In genomic region chr2:166029232-166029631, GRCm38 (mm10) we compare ENCODE assay signal across 11 mouse cellular contexts. TPM values are rescaled to one million over a fixed set of nuclear protein-coding genes. Genes with fewer than 3 reads are reported as not detected.
DNase-seq lines count a peak whose midpoint lies in the region; ATAC-seq and TF ChIP-seq lines count a peak whose summit lies in the region.
"Had no signal": no experiment of that assay in that cellular context is flagged by ENCODE, and none has a peak within 500 bp of the region (broad histone marks: within the 10 kb centered on the region; RNA-seq: fewer than 3 reads in every experiment).

No protein-coding gene starts in this region.

- H3K4me1 ChIP-seq in hindbrain, embryonic 13.5 days (replicated peaks) = peaks cover 27% of the 10 kb centered on the region
- peaks cover 8% of the 10 kb centered on the region; the same call in 1 of the 2 replicates for H3K4me1 ChIP-seq in hindbrain, embryonic 11.5 days (replicated peaks; ENCODE audit: control insufficient read depth, insufficient read depth, low read length)
- peaks cover 34% of the 10 kb centered on the region for H3K4me1 ChIP-seq in midbrain, embryonic 13.5 days (replicated peaks)
- H3K4me1 ChIP-seq in midbrain, embryonic 11.5 days (ENCODE audit: control insufficient read depth, insufficient read depth, low read length) = peaks cover 21% of the 10 kb centered on the region

- TF ChIP-seq POLR2A in myocyte (IDR thresholded peaks at IDR 0.05; ENCODE audit: insufficient read length, low read depth) = no peak

- H3K9ac ChIP-seq in hindbrain, embryonic 13.5 days = no peak overlapping the region
- H3K9ac ChIP-seq in hindbrain, embryonic 11.5 days (ENCODE audit: low read depth, low read length) = no peak overlapping the region
- H3K9ac ChIP-seq in midbrain, embryonic 13.5 days (replicated peaks) = no peak overlapping the region
- no peak overlapping the region for H3K9ac ChIP-seq in midbrain, embryonic 11.5 days (ENCODE audit: low read length)

- 40% methylated on average over 4 of the region's 4 CpGs for WGBS in hindbrain, embryonic 13.5 days
- 58% methylated on average over 4 of the region's 4 CpGs for WGBS in hindbrain, embryonic 11.5 days
- 57% methylated on average over 4 of the region's 4 CpGs for WGBS in midbrain, embryonic 13.5 days
- WGBS in midbrain, embryonic 11.5 days = 73% methylated on average over 4 of the region's 4 CpGs

- H3K4me3 ChIP-seq in hindbrain, embryonic 13.5 days = no peak overlapping the region
- H3K4me3 ChIP-seq in hindbrain, embryonic 11.5 days (ENCODE audit: low read depth, low read length) = no peak overlapping the region
- no peak overlapping the region for H3K4me3 ChIP-seq in midbrain, embryonic 13.5 days (replicated peaks)
- no peak overlapping the region for H3K4me3 ChIP-seq in midbrain, embryonic 11.5 days (ENCODE audit: low read depth, low read length)
- H3K4me3 ChIP-seq in myocyte = no peak overlapping the region

- H3K9me3 ChIP-seq in hindbrain, embryonic 13.5 days = no peaks in the 10 kb centered on the region
- no peaks in the 10 kb centered on the region for H3K9me3 ChIP-seq in hindbrain, embryonic 11.5 days (ENCODE audit: control insufficient read depth, low read length)
- no peaks in the 10 kb centered on the region for H3K9me3 ChIP-seq in midbrain, embryonic 13.5 days
- H3K9me3 ChIP-seq in midbrain, embryonic 11.5 days (ENCODE audit: control insufficient read depth, low read length) = no peaks in the 10 kb centered on the region
- H3K9me3 ChIP-seq: G1E had no signal

- H3ac ChIP-seq in myocyte (ENCODE audit: control insufficient read depth, insufficient read length) = no peak overlapping the region

- H3K4me2 ChIP-seq in hindbrain, embryonic 13.5 days = no peak overlapping the region
- no peak overlapping the region for H3K4me2 ChIP-seq in hindbrain, embryonic 11.5 days (replicated peaks; ENCODE audit: low read depth, low read length)
- H3K4me2 ChIP-seq in midbrain, embryonic 13.5 days (replicated peaks) = no peak overlapping the region
- no peak overlapping the region for H3K4me2 ChIP-seq in midbrain, embryonic 11.5 days
- H3K4me2 ChIP-seq in myocyte (ENCODE audit: low read depth) = peak overlapping the region; percentile 5

- H3K27me3 ChIP-seq in hindbrain, embryonic 13.5 days = no peaks in the 10 kb centered on the region
- H3K27me3 ChIP-seq in hindbrain, embryonic 11.5 days (ENCODE audit: control insufficient read depth, insufficient read depth, low read length) = no peaks in the 10 kb centered on the region
- H3K27me3 ChIP-seq in midbrain, embryonic 13.5 days = no peaks in the 10 kb centered on the region
- H3K27me3 ChIP-seq in midbrain, embryonic 11.5 days (ENCODE audit: control insufficient read depth, insufficient read depth, low read length) = no peaks in the 10 kb centered on the region
- no peaks in the 10 kb centered on the region for H3K27me3 ChIP-seq in myocyte (ENCODE audit: control insufficient read depth, insufficient read depth, insufficient read length)

- no peaks in the 10 kb centered on the region for H3K36me3 ChIP-seq in hindbrain, embryonic 13.5 days
- H3K36me3 ChIP-seq in hindbrain, embryonic 11.5 days (ENCODE audit: control insufficient read depth, insufficient read depth, low read length) = no peaks in the 10 kb centered on the region
- H3K36me3 ChIP-seq in midbrain, embryonic 13.5 days = no peaks in the 10 kb centered on the region
- no peaks in the 10 kb centered on the region for H3K36me3 ChIP-seq in midbrain, embryonic 11.5 days (ENCODE audit: control insufficient read depth, insufficient read depth, low read length)
- no peaks in the 10 kb centered on the region for H3K36me3 ChIP-seq in myocyte (ENCODE audit: control insufficient read depth, insufficient read depth)
- H3K36me3 ChIP-seq: G1E had no signal

- peaks cover 28% of the 10 kb centered on the region for H3K79me2 ChIP-seq in myocyte (ENCODE audit: control insufficient read depth, insufficient read depth)

- peak; percentile 29 for DNase-seq in embryo, embryonic 10.5 days (ENCODE audit: low spot score)
- DNase-seq in embryo, embryonic 10 days (ENCODE audit: low spot score) = no peak
- no peak for DNase-seq in hindbrain, embryonic 11.5 days (ENCODE audit: low spot score)
- no peak for DNase-seq in midbrain, embryonic 11.5 days (ENCODE audit: low spot score, missing footprints)
- DNase-seq in adrenal gland, adult (ENCODE audit: inconsistent age in 2 of 2, low spot score in 1 of 2) = no peak
- DNase-seq: gastrocnemius, postnatal 25 days; lung, postnatal 14 days had no signal

- ATAC-seq in hindbrain, embryonic 13.5 days (ENCODE audit: low FRiP score) = no peak
- ATAC-seq in hindbrain, embryonic 11.5 days (ENCODE audit: low FRiP score) = no peak
- no peak for ATAC-seq in midbrain, embryonic 13.5 days
- ATAC-seq in midbrain, embryonic 11.5 days (ENCODE audit: low FRiP score) = no peak

- H3K27ac ChIP-seq in hindbrain, embryonic 13.5 days = peak overlapping the region; percentile 67
- H3K27ac ChIP-seq in hindbrain, embryonic 11.5 days (ENCODE audit: low read depth, low read length) = no peak overlapping the region
- H3K27ac ChIP-seq in midbrain, embryonic 13.5 days = peak overlapping the region; percentile 75
- no peak overlapping the region for H3K27ac ChIP-seq in midbrain, embryonic 11.5 days (ENCODE audit: low read depth, low read length)

TF ChIP-seq in myocyte, 11 proteins besides CTCF, POLR2A, EP300 and RAD21:
- TF ChIP-seq MYOG (IDR thresholded peaks at IDR 0.05; ENCODE audit: control insufficient read depth in 1 of 3, insufficient read depth in 1 of 3, insufficient read length in 2 of 3, low read depth in 2 of 3) (no peak), USF1 (IDR thresholded peaks at IDR 0.05; ENCODE audit: low read depth) (no peak), TCF3 (IDR thresholded peaks at IDR 0.05; ENCODE audit: insufficient read length, low read depth) (no peak), SRF (IDR thresholded peaks at IDR 0.05; ENCODE audit: control insufficient read depth, insufficient read length, low read depth) (no peak), MYOD1 (IDR thresholded peaks at IDR 0.05; ENCODE audit: control insufficient read depth in 1 of 3, insufficient read length in 2 of 3, low read depth in 2 of 3) (no peak), POLR2AphosphoS2 (IDR thresholded peaks at IDR 0.05; ENCODE audit: insufficient read length, low read depth) (no peak), E2F4 (IDR thresholded peaks at IDR 0.05; ENCODE audit: insufficient read depth) (no peak), CEBPB (IDR thresholded peaks at IDR 0.05; ENCODE audit: insufficient read depth, poor library complexity, severe bottlenecking) (no peak), REST (IDR thresholded peaks at IDR 0.05; ENCODE audit: insufficient read depth, insufficient read length) (no peak), TCF12 (IDR thresholded peaks at IDR 0.05; ENCODE audit: insufficient read depth, poor library complexity, severe bottlenecking) (no peak), MAX (IDR thresholded peaks at IDR 0.05; ENCODE audit: low read depth) (no peak)

RNA-seq across cellular contexts. Expression of gene Ncoa3, which starts 36.8 kb away (rescaled TPM):
- polyA plus RNA-seq in hindbrain, embryonic 13.5 days (2015; fragmentation: Nextera tagmentation; extraction: Ambion mirVana) = 12.0 and 13.1 TPM in 2 replicates
- polyA plus RNA-seq in hindbrain, embryonic 11.5 days (2014; fragmentation: Nextera tagmentation; extraction: Ambion mirVana) = 16.7 and 17.1 TPM in 2 replicates
- polyA plus RNA-seq in midbrain, embryonic 13.5 days (2015; fragmentation: Nextera tagmentation; extraction: Ambion mirVana) = 14.3 and 14.4 TPM in 2 replicates
- 16.1 and 17.4 TPM in 2 replicates for polyA plus RNA-seq in midbrain, embryonic 11.5 days (2014; fragmentation: Nextera tagmentation; extraction: Ambion mirVana)
- 5.8 TPM for polyA plus RNA-seq in myocyte (2012; fragmentation: generic; extraction: Trizol)

Comparison
In these comparisons a context has a peak if more than half of its experiments do, and no peak if none do; other contexts are left out.
1. H3K27ac ChIP-seq: peak in hindbrain, embryonic 13.5 days (single experiment) and midbrain, embryonic 13.5 days (single experiment); none in hindbrain, embryonic 11.5 days (single experiment) and midbrain, embryonic 11.5 days (single experiment).